Mouse (Mus musculus) cerebellum, adult 9-10 months (tissue): ENCODE measurements around the gene Ddi2.

Experiments used
- DNase-seq: peaks from one replicate; pipeline ENCODE4 v3.0.0; 2022

The Ddi2 gene

DNA sequence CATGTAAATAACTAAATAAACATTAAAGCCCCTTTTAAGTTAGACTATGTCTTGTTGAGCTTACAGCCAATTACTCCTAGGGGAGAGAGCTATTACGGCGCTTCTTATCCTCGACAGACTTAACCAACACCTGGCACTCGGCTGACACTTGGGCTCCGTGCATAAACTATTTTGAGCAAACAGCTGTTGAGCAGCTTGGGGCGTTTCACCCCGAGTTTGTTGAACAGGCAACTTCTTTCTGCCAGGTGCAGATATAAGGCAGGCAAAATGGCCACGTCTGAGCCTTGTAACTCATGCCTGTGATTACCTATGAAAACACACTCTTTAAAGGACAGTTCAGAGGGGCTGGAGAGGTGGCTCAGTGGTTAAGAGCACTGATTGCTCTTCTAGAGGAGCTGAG lies 14.8 kb upstream of the Ddi2 start:
- no peak for DNase-seq

DNA sequence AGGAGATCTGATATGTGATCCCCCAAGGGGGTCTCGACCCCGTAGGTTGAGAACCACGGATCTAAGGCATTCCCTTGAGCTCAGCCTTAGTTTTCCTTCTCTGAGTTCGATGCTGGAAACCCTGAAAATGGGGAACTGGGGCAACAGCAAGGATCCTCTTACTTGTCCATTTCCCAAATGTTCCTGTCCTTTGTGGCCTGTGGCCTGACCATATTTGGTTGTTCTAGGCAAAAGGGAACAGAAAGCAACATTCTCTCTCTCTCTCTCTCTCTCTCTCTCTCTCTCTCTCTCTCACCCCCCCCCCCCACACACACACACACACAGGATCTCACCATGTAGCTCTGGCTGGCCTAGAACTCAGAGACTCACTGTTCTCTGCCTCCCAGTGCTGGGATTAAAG lies 13.6 kb upstream of the Ddi2 start:
- DNase-seq, result no peak

DNA sequence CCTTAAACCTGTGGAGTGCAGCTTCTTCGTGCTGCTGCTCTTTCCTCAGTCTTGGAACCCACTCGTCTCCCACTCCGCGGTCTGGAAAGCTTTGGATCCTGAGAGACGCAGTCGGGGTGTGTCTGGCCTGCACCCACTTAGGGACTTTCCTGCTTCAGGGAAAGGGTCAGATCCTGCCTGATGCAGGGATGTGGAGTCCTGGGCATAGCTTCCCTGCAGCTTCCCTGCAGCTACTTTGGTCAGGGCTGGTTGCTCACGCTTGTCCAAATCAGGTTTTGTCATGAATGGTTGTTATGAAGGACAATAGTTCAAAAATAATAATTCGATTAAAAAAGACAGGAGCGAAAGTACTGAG lies 12.0 kb upstream of the Ddi2 start:
- no peak for DNase-seq

DNA sequence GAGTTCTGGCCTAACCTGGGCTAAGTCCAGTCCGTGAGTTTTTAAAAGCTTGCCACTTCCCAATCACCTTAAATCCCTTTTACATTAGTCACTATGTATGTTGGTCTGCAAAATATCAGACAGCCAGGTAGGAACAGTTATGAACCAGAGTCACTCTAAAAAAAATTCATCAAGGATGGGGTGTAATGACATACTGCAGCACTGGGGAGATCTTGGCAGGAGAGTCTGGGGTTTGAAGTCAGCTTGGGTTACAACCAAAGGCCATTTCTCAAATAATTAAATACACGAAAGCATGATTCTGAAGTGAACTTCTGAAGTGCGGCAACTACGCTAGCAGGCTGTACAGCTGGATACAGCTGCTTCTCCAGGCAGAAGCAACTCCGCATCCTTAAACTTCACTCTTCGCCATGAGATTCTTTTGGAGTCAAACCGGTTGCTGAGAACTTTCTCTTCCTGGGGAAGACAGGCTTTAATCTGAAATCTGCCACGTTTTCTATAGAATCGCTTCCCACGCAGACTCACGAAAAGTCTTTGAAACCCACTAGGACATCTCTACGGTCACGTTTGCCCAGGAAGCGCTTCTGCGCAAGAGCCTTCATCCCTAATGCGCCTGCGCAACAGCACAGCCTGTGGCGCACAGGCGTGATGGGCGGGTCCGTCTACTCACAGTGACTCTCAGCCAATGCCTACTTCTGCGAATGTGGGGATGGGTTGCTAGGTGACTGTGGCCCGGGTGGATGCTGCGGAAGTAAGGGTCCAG lies 11.4 kb upstream of the Ddi2 start:
- peak; percentile 92 for DNase-seq

DNA sequence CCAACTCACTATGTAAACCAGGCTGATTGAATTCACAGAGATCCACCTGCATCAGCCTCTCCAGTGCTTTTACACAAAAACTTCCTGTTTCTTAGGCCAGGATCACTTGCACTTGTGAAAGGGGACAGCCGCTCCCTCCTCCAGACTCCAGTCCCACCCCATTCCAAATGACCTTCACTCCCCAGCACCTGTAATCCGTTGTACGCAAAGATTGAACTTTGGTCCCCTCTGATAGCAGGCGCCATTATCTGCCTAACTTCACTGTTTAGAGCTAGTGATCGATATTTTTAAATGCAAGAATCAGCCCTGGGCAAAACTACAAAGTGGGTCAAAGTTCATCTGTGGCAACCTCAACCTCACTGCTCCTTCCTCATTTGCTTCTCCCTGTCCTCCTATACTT lies 8.5 kb upstream of the Ddi2 start:
- DNase-seq, result no peak

DNA sequence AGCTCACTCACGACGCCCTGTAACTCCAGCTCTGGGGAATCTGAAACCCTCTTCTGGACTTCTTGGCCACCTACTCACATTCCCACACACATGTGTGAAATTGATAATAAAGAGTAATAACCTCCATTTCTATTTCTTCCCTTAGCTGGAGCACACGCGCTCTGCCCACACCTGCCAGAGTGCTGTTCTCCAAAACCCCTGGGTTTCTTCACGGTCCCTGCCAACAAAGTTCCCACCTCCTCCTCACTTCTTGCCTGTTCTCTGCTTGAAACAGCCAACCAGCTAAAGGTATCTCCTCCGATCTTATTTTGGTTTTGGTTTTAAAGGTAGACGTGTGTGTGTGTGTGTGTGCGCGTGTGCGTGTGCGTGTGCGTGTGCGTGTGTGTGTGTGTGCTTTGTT lies 7.2 kb upstream of the Ddi2 start:
- DNase-seq, result no peak

DNA sequence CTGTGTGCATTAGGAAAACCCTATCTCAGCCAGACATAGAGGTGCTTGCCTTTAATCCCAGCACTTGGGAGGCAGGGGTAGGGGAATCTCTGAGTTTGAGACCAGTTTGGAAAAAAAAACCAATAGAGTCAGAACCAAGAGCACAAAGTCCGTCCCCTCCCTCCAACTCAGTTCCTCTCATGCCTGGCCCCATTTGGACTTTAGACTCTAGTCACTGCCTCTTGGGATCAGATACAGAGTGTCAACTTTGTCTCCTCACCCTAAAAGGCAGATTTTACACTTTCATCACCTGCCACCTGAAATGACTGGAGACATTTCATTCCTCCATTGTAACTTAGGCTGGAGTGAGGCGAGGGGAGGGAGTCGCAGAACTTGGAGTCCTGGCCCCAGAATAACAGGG lies 6.0 kb upstream of the Ddi2 start:
- no peak for DNase-seq

DNA sequence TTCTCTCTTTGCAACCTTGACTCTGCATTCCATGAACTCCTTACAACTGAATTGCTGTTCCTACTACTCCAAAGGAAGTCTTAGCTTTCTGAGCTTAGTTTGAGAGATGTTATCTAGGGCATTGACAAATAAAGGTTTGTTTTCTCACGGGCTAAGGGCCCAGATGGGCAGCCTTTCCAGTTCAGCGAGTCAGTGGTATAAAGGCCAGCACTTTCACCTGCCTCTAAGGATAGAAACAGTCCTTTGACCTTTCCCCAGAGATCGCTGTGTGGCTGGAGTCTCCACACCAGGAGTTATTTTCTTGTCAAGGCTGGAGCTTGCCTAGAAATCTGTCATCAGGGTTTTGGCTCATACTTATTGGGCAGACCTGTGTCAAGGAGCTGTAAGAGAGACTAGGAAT lies 2.5 kb upstream of the Ddi2 start:
- no peak for DNase-seq

DNA sequence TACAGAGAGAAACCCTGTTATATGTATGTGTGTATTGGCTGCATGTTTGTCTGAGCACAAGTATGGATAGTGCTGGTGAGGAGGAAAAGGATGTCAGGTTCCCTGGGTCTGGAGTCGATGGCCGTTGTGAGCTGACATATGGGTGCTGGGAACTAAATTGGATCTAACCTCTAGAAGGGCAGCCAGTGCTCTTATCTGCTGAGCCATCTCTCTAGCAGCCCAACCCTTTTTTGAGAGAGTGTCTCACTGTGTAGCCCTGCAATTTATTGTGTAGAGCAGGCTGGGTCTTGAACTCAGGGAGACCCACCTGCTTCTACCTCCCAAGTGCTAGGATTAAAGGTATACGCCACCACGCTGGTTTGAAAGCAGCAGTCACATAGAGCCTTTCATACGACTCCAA lies 2.1 kb upstream of the Ddi2 start:
- DNase-seq, result no peak

DNA sequence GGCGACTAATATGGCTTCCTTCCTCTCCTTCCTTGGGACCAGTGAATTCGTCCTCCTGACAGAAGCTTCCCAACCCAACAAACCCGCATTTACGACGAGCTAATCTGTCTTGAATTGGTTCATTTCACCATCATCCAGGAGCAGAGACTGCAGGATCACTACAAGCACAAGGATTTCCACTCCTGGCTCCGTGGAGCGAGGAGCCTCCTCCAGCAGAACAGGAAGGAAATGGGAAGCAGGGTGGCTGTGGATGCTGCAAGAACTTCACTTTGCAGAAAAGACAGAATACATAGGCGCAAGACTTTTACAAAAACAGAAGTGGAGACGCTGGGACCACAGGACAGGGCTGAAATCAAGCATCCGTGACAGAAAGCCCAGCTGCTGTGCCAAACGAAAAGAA lies 1.4 kb upstream of the Ddi2 start:
- DNase-seq, result no peak

DNA sequence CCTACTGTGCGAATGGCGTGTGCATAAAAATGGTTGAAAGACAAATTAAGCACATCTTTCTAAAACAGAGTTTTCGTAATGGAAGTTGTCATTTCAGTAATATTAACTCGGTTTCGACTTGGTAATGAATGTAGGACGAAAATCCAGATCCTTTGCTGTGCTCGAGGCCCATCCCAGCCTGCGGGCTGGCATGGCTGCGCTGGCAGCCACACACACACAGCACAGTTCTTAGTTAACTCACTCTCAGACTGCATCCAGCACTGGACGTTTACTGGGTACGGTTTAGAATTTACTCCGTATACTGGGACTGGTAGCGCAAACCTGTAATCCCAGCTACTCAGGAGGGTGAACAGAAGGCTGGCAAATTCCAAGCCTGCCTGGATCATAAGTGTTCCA lies 452 bp upstream of the Ddi2 start:
- DNase-seq, result no peak

DNA sequence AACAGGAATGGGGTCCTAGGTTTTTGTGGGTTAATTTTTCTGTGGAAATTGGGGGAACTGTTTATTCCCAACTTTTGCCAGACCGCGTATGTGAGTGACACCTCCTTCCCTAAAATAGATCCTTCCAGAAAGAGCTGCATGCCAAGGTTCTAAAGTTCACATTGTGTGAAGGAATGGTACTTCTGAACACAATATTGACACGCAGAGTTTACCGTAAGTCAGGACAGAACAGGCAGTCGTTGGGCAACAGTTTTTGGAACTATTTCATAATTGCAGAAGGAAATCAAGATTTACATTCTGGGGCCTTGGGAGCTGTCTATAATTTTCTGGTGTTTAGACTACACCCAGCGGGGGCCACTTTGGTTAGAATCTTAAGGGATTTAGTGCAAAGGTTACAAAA lies 1.3 kb downstream of the Ddi2 start:
- no peak for DNase-seq

DNA sequence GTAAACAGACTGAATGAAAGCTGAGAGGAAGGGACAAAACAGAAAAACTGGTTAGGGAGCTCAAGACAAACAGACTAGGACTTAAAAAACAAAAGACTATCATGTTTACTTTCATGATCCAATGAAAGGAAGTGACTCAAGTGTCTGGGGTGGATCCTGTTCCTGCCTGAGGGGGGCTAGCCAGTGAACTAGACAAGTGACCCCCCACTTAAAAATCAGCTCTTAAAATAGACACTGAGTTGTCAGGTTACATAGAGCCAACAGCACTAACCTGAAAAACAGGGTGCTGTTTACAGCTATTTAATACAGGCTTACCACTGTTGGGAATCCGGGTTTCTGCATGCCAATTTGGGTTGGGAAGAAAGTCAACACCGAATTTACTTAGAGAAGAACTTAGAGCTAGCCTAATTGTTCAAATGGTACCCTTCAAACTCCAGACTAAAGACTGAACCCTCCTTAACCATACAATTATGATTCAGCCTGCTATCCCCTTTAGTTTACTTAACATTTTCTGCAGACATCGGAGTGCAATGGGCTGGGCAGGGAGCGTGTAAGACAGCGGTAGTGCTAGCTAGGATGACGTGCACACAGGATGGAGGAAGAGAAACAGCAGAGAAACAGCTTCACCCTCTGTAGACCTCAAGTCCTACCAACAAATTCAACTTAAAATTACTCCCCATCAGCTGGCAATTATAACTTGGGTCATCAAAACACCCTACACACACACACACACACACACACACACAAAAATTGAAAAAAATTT lies 2.3 kb downstream of the Ddi2 start:
- DNase-seq, result no peak

DNA sequence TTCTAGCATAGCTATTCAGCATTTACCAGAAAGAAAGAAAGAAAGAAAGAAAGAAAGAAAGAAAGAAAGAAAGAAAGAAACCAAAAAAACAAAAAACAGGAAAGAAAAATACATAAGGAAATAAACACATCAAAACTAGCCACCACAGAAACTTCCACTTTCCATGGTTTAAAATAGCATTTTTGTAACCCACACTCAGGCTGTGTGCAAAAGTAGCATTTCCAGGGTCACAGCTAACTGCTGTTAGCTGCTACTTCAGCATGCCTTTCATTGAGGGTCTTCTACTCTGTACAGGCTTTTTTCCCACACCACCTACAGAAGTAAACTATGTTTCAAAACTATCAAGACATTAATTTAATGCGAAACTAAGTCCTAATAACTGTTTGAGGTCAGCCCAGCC lies 3.9 kb downstream of the Ddi2 start:
- DNase-seq, result no peak

DNA sequence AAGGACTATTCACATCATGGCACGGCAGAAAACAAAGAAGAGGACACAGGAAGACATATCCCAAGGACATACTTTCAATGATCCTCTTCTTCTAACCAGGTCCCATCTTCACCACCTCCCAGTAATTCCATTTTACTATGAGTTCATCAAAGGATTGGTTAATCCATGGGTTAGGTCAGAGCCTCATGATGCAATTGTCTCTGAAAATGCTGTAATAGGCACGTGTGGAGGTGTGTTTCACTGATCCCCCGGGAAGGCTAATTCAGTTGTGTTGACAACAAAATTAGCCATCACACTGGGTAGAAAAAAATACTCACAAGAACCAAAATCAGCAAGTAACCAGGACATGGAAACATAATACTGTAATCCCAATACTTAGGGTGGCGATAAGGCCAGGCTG lies 5.6 kb downstream of the Ddi2 start:
- DNase-seq, result no peak

DNA sequence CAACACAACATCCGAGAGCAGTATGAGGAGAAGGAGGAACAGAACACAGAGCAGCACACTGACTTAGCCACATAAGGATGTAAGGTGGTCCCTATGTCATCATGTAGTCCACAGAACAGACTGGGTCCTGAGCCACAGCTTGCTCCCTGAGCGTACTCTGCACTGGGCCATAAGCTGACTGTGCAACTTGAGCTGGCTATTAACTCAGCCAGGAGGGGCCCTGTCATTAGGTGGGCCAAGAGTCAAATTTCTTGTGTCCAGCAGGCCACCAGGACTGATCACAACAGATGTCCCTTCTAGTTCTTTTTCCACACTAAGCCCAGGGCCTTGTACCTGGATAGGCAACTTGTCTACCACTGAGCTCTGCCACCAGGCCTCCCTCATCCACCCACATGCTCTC lies 8.2 kb downstream of the Ddi2 start:
- no peak for DNase-seq

DNA sequence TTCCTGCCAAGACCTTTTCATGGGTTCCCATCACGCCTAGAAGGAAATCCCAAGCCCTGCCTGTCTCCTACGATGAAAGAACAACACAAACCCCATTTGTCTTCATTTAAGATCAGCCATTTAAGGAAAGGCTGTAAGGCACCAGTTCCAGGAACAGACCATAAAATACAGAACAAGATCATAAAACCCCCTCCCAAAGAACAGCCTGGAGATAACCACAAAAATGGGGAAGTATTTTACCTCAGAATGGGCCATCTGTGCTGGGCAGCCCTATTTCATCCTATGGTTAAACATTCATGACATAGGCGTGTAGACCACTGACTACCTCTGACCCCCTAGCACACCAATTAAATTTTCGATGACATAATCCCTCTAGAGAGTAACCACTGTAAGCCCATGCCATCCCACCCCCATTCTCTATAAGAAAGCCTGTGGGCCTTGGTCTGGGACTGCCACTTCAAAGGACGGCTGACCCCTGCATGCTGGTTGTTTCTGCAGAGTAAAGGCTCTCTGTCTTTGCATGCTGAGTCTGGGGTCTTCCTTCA lies 9.5 kb downstream of the Ddi2 start:
- no peak for DNase-seq

DNA sequence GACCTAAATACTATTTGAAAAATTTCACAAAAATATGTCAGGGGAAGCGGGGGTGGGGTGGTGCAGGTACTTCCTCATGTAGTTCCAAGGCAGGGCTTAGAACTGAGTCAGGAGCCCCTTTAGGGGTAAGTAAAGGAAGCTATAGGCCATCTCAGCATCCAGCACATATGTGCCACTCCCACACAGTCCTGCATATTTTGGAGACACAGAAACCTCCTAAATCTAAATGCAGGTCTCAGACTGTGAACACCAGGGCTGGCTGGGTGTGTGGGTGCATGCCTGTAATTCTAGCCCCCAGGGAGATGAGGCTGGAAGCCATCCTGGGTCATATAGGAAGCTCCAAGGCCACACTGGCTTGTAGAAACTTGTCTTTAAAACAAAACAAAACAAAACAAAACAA lies 12.0 kb downstream of the Ddi2 start:
- no peak for DNase-seq

DNA sequence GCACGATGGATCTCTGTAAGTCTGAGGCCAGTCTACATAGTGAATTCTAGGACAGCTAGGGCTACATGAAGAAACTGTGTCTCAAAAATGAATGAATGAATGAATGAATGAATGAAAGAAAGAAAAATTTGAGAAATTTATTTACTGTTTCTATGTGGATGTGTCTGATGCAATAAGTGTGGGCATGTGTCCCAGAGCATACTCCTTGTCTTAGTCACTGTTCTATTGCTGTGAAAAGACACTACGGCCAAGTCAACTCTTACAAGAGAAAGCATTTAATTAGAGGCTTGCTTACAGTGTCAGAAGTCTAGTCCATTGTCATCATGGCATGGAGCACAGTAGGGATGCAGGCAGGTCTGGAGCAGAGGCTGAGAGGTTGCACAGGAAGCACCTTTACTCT lies 14.2 kb downstream of the Ddi2 start:
- no peak for DNase-seq

DNA sequence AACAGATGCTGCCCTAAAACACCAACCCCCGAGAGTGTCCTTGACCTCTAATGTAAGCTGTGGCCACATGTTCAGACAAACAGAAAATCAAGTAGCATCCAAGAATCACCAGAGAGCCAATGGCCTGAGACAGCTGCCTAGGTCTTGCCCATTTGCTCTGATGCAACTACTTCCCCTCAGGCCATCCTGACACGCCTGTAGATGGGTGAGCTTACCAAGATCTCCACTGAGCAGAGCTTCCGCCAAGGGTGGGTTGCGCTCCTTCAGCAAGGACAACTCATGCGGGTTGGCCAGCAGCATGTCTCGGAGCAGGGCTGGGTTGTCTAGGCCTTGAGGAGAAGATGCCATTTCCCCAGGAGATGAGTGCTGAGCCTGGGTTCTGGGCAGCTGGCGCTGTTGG lies 15.2 kb downstream of the Ddi2 start:
- DNase-seq, result no peak

DNA sequence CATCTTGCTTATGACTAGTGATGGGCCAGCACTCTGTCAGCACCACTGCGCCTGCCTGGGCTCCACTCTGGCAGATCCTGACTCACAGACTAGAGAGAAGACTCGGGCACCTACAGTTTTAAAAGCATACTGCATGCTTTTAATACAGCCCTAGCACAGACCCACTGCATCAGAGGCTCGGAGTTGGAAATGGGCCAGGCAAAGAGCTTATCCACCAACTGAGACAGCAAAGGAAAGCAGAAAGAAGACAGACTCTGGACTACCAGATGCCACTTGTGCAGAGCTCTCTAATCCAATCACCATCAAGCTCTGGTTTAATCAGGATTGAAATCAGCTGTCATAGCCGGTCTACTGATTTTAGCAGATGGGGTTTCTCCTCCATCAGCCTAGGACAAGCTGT lies 17.9 kb downstream of the Ddi2 start:
- DNase-seq, result no peak

DNA sequence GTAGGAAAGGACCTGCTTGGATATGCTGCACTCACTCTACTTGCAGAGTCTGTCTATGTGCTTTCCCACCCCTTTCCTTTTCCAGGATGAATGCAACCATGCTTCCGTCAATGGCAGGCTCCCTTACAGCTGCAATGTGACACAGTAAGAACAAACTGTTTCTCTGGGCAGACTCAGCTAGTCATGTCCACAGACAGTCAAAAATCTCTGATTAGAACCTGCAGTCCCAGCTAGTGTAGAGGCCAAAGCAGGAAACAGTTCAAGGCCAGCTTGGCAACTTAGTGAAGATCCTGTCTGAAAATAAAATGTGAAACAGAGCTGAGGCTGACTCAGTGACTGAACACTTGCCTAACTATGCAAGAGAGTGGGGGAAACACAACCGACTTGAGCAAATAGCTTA lies 18.6 kb downstream of the Ddi2 start:
- DNase-seq, result no peak

DNA sequence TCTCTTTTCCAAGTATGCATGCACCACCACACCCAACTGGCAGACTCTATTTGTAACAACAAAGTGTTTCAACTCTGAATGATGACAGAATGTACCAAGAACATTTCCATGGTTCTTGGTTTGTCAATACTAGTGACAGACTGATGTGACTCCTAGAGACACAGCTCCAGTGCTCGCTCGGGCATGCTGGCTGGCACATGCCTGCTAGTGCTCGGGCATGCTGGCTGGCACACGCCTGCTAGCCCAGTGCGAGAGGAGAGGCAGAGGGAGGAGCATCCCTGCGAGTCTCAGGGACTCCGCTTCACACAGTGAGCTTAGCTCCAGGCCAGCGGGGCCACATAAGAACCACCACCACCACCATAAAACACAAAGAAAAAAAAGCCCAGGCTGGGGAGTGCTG lies 28.5 kb downstream of the Ddi2 start:
- no peak for DNase-seq

DNA sequence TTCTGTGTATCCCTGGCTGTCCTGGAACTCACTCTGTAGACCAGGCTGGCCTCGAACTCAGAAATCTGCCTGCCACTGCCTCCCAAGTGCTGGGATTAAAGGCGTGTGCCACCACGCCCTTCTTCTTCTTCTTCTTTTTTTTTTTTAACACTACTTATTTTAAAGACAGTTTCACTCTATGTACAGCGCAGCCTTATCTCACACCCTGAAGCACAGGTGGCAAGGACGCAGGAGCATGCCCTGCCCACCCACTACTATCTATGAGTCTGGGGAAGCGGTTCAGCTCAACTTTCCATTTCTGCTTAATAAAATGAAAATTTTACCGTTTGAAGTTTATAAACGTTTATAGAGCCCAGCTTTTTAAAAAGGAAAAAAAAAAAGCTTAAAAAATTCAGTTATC lies 34.7 kb downstream of the Ddi2 start:
- DNase-seq, result no peak

DNA sequence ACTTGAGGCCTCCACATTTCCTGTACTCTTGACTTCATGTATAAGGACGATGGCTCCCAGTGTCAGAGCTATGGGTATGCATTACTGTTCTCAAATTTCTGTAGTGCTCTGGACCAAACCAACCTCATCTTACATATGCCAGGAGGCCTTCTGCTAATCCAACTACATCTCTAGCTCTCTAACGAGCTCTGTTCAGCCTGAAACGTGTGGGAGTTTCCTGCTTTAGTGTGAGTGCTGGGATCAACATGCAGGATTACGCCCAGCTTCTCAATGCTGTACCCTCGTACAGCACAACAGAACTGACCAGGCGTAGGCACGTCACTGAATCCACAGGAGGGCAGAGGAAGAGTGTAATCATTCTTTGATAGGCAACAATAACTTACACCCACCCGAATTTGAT lies 36.7 kb downstream of the Ddi2 start:
- no peak for DNase-seq
